Mouse (Mus musculus): ENCODE measurements around the gene Sall2. TPM values are rescaled to one million over a fixed set of nuclear protein-coding genes. Genes with fewer than 3 reads are reported as not detected.

Gene Sall2
- total and polyA plus RNA-seq, 3 experiments = not detected

GRCm38 (mm10) chr14:52279747-52280120, 48.8 kb downstream of the Sall2 start:
- Histone ChIP-seq H3K9ac (ENCODE audit: control insufficient read depth, low read depth, low read length, poor library complexity, severe bottlenecking) (peak overlapping the region; percentile 84), H3K4me1 (ENCODE audit: control insufficient read depth in 1 of 2, insufficient read depth in 2 of 2, low read length in 2 of 2) (no peaks in the 10 kb centered on the region; a peak in 1 of 4 replicates), H3K27me3 (ENCODE audit: control insufficient read depth in 1 of 2, insufficient read depth in 2 of 2, low read length in 2 of 2) (no peaks in the 10 kb centered on the region), H3K9me3 (replicated peaks; ENCODE audit: insufficient read depth, low read length) (no peaks in the 10 kb centered on the region), H3K79me2 (ENCODE audit: control insufficient read depth, insufficient read depth, low read length, poor library complexity) (peaks cover 31% of the 10 kb centered on the region), H3K4me3 (ENCODE audit: control insufficient read depth in 1 of 2, insufficient read depth in 1 of 2, low read depth in 2 of 2, low read length in 2 of 2) (peak overlapping the region; percentile 60 to 97), H3K36me3 (ENCODE audit: control insufficient read depth in 1 of 2, insufficient read depth in 2 of 2, low read length in 2 of 2) (peaks cover 0 to 9% of the 10 kb centered on the region in 2 experiments; a peak in 2 of 4 replicates), H3K27ac (ENCODE audit: control insufficient read depth, low read depth, low read length) (peak overlapping the region; percentile 53)
- DNase-seq (ENCODE audit: low read depth, low spot score) = no peak
- TF ChIP-seq CHD2 (IDR thresholded peaks at IDR 0.05; ENCODE audit: low read length) = no peak
- peak; percentile 49; the same call in 1 of the 2 replicates for TF ChIP-seq SIN3A (IDR thresholded peaks at IDR 0.05; ENCODE audit: low read length)
- TF ChIP-seq NRF1 (IDR thresholded peaks at IDR 0.05; ENCODE audit: insufficient read depth, low read depth, low read length, poor library complexity, severe bottlenecking) = no peak
- TF ChIP-seq MAFK (IDR thresholded peaks at IDR 0.05; ENCODE audit: borderline replicate concordance, low read depth, low read length) = 0 out of 2 replicates have a peak, but pooled peaks have one; percentile 5
- no peak for TF ChIP-seq TBP (IDR thresholded peaks at IDR 0.05; ENCODE audit: low read depth, low read length)
- TF ChIP-seq RCOR1 (IDR thresholded peaks at IDR 0.05; ENCODE audit: low read depth, low read length) = no peak
- no peak for TF ChIP-seq ZMIZ1 (IDR thresholded peaks at IDR 0.05; ENCODE audit: low read depth, low read length)
- TF ChIP-seq EP300 (IDR thresholded peaks at IDR 0.05; ENCODE audit: low read depth in 1 of 2, low read length in 2 of 2) = no peak
- no peak for TF ChIP-seq NELFE (IDR thresholded peaks at IDR 0.05; ENCODE audit: low read depth, low read length)
- no peak for TF ChIP-seq POLR2A (IDR thresholded peaks at IDR 0.05; ENCODE audit: control insufficient read depth in 1 of 2, insufficient read depth in 1 of 2, low read depth in 1 of 2, low read length in 2 of 2, poor library complexity in 1 of 2)
- no peak for TF ChIP-seq TAL1 (IDR thresholded peaks at IDR 0.05; ENCODE audit: low read length)
- no peak for TF ChIP-seq MYB (IDR thresholded peaks at IDR 0.05; ENCODE audit: low read depth, low read length)
- no peak for TF ChIP-seq BHLHE40 (IDR thresholded peaks at IDR 0.05; ENCODE audit: borderline replicate concordance, low read depth, low read length)
- 0 out of 2 replicates have a peak, but pooled peaks have one; percentile 29 for TF ChIP-seq MAX (IDR thresholded peaks at IDR 0.05; ENCODE audit: low read length)
- TF ChIP-seq JUND (IDR thresholded peaks at IDR 0.05; ENCODE audit: low read depth, low read length) = no peak
- 0 out of 2 replicates have a peak, but pooled peaks have one; percentile 45 for TF ChIP-seq MYC (IDR thresholded peaks at IDR 0.05; ENCODE audit: low read depth, low read length)
- TF ChIP-seq KAT2A (conservative IDR thresholded peaks at IDR 0.05; ENCODE audit: low read depth, low read length) = no peak
- no peak for TF ChIP-seq SMC3 (IDR thresholded peaks at IDR 0.05; ENCODE audit: low read depth, low read length)
- TF ChIP-seq ZNF384 (IDR thresholded peaks at IDR 0.05; ENCODE audit: low read depth, low read length) = no peak
- TF ChIP-seq MXI1 (IDR thresholded peaks at IDR 0.05; ENCODE audit: low read depth, low read length) = peak; percentile 43; the same call in 1 of the 2 replicates
- TF ChIP-seq MAZ (IDR thresholded peaks at IDR 0.05; ENCODE audit: low read depth, low read length) = no peak; the same call in 1 of the 2 replicates
- no peak for TF ChIP-seq E2F4 (IDR thresholded peaks at IDR 0.05; ENCODE audit: borderline replicate concordance, low read depth, low read length)
- no peak for TF ChIP-seq TCF12 (IDR thresholded peaks at IDR 0.05; ENCODE audit: low read depth, low read length)
- TF ChIP-seq GABPA (IDR thresholded peaks at IDR 0.05; ENCODE audit: low read depth, low read length) = 0 out of 2 replicates have a peak, but pooled peaks have one; percentile 5
- TF ChIP-seq ZKSCAN1 (IDR thresholded peaks at IDR 0.05; ENCODE audit: low read depth, low read length) = no peak
- no peak for TF ChIP-seq USF1 (IDR thresholded peaks at IDR 0.05; ENCODE audit: low read depth, low read length)
- TF ChIP-seq POLR2AphosphoS5 (IDR thresholded peaks at IDR 0.05; ENCODE audit: borderline replicate concordance, low read depth, low read length) = no peak

All from MEL (cell line).